8 mouse cellular contexts compared by ENCODE assay signal in the genomic region with DNA sequence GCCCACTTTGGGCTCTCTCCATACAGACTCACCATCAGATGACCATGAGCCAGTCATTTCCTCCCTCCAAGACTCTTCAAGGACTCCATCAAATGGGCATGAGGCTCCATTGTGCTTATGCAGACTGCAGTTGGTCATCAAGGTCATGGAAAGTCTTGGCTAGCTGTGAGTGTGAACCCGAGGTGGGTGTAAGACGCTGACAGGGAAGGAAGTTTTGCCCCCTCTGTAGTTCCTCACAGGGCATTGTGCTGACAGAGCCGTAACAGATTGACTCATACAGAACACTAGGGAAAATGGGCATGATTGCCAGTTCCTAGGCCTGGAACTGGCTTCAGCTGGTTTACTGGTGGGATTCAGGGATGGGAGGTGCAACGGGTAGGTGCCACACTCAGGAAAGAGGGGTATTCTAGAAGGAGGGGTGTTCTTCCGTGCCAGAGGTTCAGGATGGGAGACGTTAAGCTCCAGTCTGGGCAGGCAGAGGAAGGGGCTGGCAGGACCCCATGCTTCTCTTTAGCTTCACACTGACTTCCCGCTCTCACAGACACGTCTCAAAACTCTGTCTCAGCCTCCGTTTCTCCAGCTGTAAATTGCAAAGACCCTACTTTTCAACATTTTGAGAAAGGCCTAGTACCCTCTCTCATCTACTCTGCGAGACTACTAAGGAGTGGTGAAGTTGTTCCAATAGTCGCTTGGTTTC.
DNase-seq lines count a peak whose midpoint lies in the region; ATAC-seq and TF ChIP-seq lines count a peak whose summit lies in the region.

No protein-coding gene starts in this region.

- no peak for DNase-seq in kidney, adult 2 months
- DNase-seq in kidney, adult 11 months: no peak
- DNase-seq in adipocyte (ENCODE audit: low spot score): no peak
- no peak for DNase-seq in layer of hippocampus, postnatal 14 days (ENCODE audit: low spot score in 2 of 2)
- DNase-seq in cerebellum, postnatal 14 days: no peak

- H3K36me3 ChIP-seq in kidney, adult 2 months (ENCODE audit: control insufficient read depth, insufficient read depth, low read length): no peaks in the 10 kb centered on the region
- no peaks in the 10 kb centered on the region for H3K36me3 ChIP-seq in hindbrain, embryonic 12.5 days
- H3K36me3 ChIP-seq in midbrain, embryonic 15.5 days (replicated peaks): no peaks in the 10 kb centered on the region

- 57% methylated on average over 11 of the region's 11 CpGs for WGBS in kidney, adult 2 months
- 29% methylated on average over 11 of the region's 11 CpGs for WGBS in hindbrain, embryonic 12.5 days
- 26% methylated on average over 11 of the region's 11 CpGs for WGBS in midbrain, embryonic 15.5 days

- H3K4me3 ChIP-seq in kidney, adult 2 months (ENCODE audit: insufficient read depth, low read depth, low read length): peak overlapping the region; percentile 78; the same call in 1 of the 2 replicates
- H3K4me3 ChIP-seq in bone marrow macrophage, adult 2 months (ENCODE audit: insufficient read depth, low read length): peak overlapping the region; percentile 81
- H3K4me3 ChIP-seq in hindbrain, embryonic 12.5 days: peak overlapping the region; percentile 56
- peak overlapping the region; percentile 54 for H3K4me3 ChIP-seq in midbrain, embryonic 15.5 days

- H3K9ac ChIP-seq in hindbrain, embryonic 12.5 days: 0 out of 2 replicates have a peak overlapping the region, but pooled peaks have one; percentile 69
- H3K9ac ChIP-seq in midbrain, embryonic 15.5 days: 0 out of 2 replicates have a peak overlapping the region, but pooled peaks have one; percentile 57

- TF ChIP-seq CTCF in kidney, adult 2 months (conservative IDR thresholded peaks at IDR 0.05; ENCODE audit: insufficient read depth, insufficient read length, low read depth, low read length): no peak
- no peak for TF ChIP-seq CTCF in bone marrow macrophage, adult 2 months (IDR thresholded peaks at IDR 0.05; ENCODE audit: low read depth, low read length)

- H3K27me3 ChIP-seq in kidney, adult 2 months (replicated peaks; ENCODE audit: control insufficient read depth, insufficient read depth, low read length): no peaks in the 10 kb centered on the region
- H3K27me3 ChIP-seq in hindbrain, embryonic 12.5 days: 0 out of 2 replicates have a peak, but pooled peaks cover 18% of the 10 kb centered on the region
- H3K27me3 ChIP-seq in midbrain, embryonic 15.5 days (replicated peaks): no peaks in the 10 kb centered on the region

- H3K27ac ChIP-seq in kidney, adult 2 months (ENCODE audit: insufficient read depth, low read depth, low read length): peak overlapping the region; percentile 53; the same call in 1 of the 2 replicates
- H3K27ac ChIP-seq in bone marrow macrophage, adult 2 months (ENCODE audit: insufficient read depth, low read depth, low read length): peak overlapping the region; percentile 90
- H3K27ac ChIP-seq in hindbrain, embryonic 12.5 days: peak overlapping the region; percentile 92
- H3K27ac ChIP-seq in midbrain, embryonic 15.5 days: peak overlapping the region; percentile 80

- ATAC-seq in hindbrain, embryonic 12.5 days (ENCODE audit: low FRiP score): peak; percentile 4; the same call in 1 of the 2 replicates
- ATAC-seq in midbrain, embryonic 15.5 days (replicated peaks): peak; percentile 7

- H3K4me1 ChIP-seq in kidney, adult 2 months (ENCODE audit: control insufficient read depth, insufficient read depth, low read length): peaks cover 18% of the 10 kb centered on the region
- peaks cover 75% of the 10 kb centered on the region for H3K4me1 ChIP-seq in bone marrow macrophage, adult 2 months (ENCODE audit: control insufficient read depth, insufficient read depth, low read length)
- H3K4me1 ChIP-seq in hindbrain, embryonic 12.5 days: peaks cover 14% of the 10 kb centered on the region
- peaks cover 15% of the 10 kb centered on the region for H3K4me1 ChIP-seq in midbrain, embryonic 15.5 days

- H3K4me2 ChIP-seq in hindbrain, embryonic 12.5 days (replicated peaks): peak overlapping the region; percentile 60
- peak overlapping the region; percentile 77 for H3K4me2 ChIP-seq in midbrain, embryonic 15.5 days

- no peaks in the 10 kb centered on the region for H3K9me3 ChIP-seq in hindbrain, embryonic 12.5 days (replicated peaks)
- H3K9me3 ChIP-seq in midbrain, embryonic 15.5 days: no peaks in the 10 kb centered on the region

- TF ChIP-seq POLR2A in kidney, adult 2 months (IDR thresholded peaks at IDR 0.05; ENCODE audit: low read depth, low read length): no peak
- TF ChIP-seq POLR2A in bone marrow macrophage, adult 2 months (IDR thresholded peaks at IDR 0.05; ENCODE audit: borderline replicate concordance, low read depth, low read length): no peak
